Mouse (Mus musculus) intestine, postnatal 0 days (tissue): Measurements from ENCODE around the gene Dynll1. TPM values are rescaled to one million over a fixed set of nuclear protein-coding genes. Genes with fewer than 3 reads are reported as not detected.

Experiments used
- ATAC-seq: fragments of 200-750 bp; cut with Nextera tagmentation; 2 replicates; pipeline ENCODE4 v1.8.0; 2017; ENCODE audit warnings: mild to moderate bottlenecking, moderate TSS enrichment, moderate library complexity
- H3K27ac ChIP-seq: fragments of 300-500 bp; sonication (generic); 2 replicates; pipeline ENCODE4 v1.5.1; 2014; ENCODE audit warnings: mild to moderate bottlenecking, low read depth, low read length, moderate library complexity
- H3K27me3 ChIP-seq: fragments of 300-500 bp; sonication (generic); replicated peaks from 2 replicates; pipeline ENCODE4 v1.6.1; 2014; ENCODE audit warnings: low read length, mixed read lengths; ENCODE audit not compliant: control insufficient read depth, insufficient read depth
- H3K36me3 ChIP-seq: fragments of 300-500 bp; sonication (generic); 2 replicates; pipeline ENCODE4 v1.6.1; 2014; ENCODE audit warnings: mild to moderate bottlenecking, moderate library complexity; ENCODE audit not compliant: control insufficient read depth, insufficient read depth
- H3K4me1 ChIP-seq: fragments of 300-500 bp; sonication (generic); replicated peaks from 2 replicates; pipeline ENCODE4 v1.6.1; 2014; ENCODE audit warnings: antibody characterized with exemption, low read length, mixed read lengths; ENCODE audit not compliant: control insufficient read depth, insufficient read depth
- H3K4me2 ChIP-seq: fragments of 300-500 bp; sonication (generic); replicated peaks from 2 replicates; pipeline ENCODE4 v1.6.1; 2014; ENCODE audit warnings: low read depth, mild to moderate bottlenecking, moderate library complexity
- H3K4me3 ChIP-seq: fragments of 300-500 bp; sonication (generic); 2 replicates; pipeline ENCODE4 v1.5.1; 2014; ENCODE audit warnings: low read depth, low read length
- H3K9ac ChIP-seq: fragments of 300-500 bp; sonication (generic); 2 replicates; pipeline ENCODE4 v1.6.1; 2014; ENCODE audit warnings: mild to moderate bottlenecking, low read depth, low read length
- H3K9me3 ChIP-seq: fragments of 300-500 bp; sonication (generic); 2 replicates; pipeline ENCODE4 v1.6.1; 2016; ENCODE audit warnings: mixed run types; ENCODE audit not compliant: control insufficient read depth
- CTCF ChIP-seq: sonication (generic); IDR thresholded peaks from 2 replicates; pipeline ENCODE4 v1.5.1; 2016; ENCODE audit warnings: low read depth, mild to moderate bottlenecking, control low read depth, antibody characterized with exemption, moderate library complexity
- WGBS: fragments of 180-500 bp; shearing (Covaris S2); extraction: QIAGEN DNeasy Blood & Tissue Kit; methylation state at CpG from one replicate; pipeline ENCODE4 v1.1.7; 2014; 5-methylcytosine and 5-hydroxymethylcytosine counted together
- polyA plus RNA-seq: library from polyadenylated mRNA; unstranded; fragments of >200 nt; fragmentation: Nextera tagmentation; extraction: Ambion mirVana; gene quantifications from 2 replicates; pipeline ENCODE4 v1.2.1, GENCODE M21; 2015

The Dynll1 gene
- 510 and 539 TPM in 2 replicates for polyA plus RNA-seq

DNA sequence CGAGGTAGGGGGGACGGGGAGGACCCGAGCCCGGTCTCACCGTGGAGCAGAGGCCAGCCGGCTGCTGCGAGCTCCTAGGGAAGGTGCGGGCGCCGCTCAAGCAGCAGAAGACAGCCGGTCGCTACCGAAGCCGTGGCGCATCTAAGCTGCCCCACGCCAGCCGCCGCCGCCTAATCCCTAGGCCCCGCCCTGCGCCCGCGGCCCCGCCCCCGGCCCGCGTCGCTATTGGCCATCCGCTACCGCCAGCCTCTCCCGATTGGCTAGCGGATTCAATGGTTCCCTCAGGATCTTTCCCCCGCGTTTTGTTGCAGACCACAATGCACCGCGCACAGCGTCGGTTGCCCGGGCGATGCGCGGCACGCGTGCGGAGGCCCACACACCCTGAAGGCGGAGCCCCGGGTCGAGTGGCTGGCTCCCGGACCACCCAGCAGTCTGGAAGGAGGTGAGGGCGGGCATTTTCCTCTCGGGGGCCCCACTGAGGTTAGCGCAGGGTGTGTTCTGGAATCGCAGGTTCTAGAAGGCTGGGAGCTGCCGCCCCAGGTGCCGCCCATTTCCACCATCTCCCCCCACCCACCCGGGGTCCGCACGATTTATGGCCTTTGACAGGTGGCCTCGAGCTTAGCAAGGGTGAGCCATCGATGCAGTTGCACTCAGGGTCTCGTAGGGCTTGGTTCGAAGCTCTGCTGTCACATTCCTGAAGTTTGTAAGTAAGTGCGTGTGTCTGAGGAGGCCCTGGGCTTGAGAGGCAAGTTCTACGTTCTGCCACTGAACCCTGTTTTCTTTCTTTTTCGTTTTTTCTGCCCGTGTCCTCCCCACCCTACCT, at the start of gene Dynll1:
TSS of gene Dynll1 (minus strand) at position 208 of the 823 bp plus-strand sequence.
- Histone ChIP-seq H3K27me3 (no peaks in the 10 kb centered on the region), H3K4me1 (no peaks in the 10 kb centered on the region), H3K4me2 (peak within 1 kb of the TSS; percentile 91), H3K4me3 (peak within 1 kb of the TSS; percentile 80), H3K9me3 (no peaks in the 10 kb centered on the region), H3K9ac (peak within 1 kb of the TSS; percentile 67), H3K36me3 (peaks cover 5% of the 10 kb centered on the region), H3K27ac (peak within 1 kb of the TSS; percentile 83)
- peak; percentile 95 for ATAC-seq
- WGBS: under 1% methylated on average over 63 of the region's 66 CpGs
- TF ChIP-seq CTCF: peak; percentile 37

DNA sequence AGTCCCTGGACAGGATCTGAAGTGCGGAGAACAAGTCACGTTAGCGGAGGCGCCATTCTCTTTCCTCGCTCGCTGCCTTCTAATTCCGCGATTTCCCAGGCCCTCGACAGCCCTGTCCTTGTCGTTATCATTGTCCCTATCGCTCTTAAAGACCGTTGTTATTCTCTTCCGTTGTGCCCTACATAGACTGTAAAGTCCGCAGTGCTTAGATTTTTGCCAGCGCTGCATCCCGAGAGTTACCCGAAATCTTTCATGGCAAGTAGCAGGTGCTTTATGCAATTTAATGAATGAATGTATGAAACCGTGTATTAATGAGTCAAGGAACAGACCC, 48.4 kb upstream of the Dynll1 start:
- H3K9me3 ChIP-seq: no peaks in the 10 kb centered on the region
- no peaks in the 10 kb centered on the region for H3K4me1 ChIP-seq
- WGBS: under 1% methylated on average over 18 of the region's 18 CpGs
- H3K9ac ChIP-seq: peak overlapping the region; percentile 85; the same call in 1 of the 2 replicates
- 0 out of 2 replicates have a peak overlapping the region, but pooled peaks have one; percentile 22 for H3K27ac ChIP-seq
- H3K36me3 ChIP-seq: peaks cover 24% of the 10 kb centered on the region
- peak; percentile 12; the same call in 1 of the 2 replicates for ATAC-seq
- H3K4me2 ChIP-seq: peak overlapping the region; percentile 83
- no peaks in the 10 kb centered on the region for H3K27me3 ChIP-seq
- peak overlapping the region; percentile 91 for H3K4me3 ChIP-seq
- no peak for TF ChIP-seq CTCF

DNA sequence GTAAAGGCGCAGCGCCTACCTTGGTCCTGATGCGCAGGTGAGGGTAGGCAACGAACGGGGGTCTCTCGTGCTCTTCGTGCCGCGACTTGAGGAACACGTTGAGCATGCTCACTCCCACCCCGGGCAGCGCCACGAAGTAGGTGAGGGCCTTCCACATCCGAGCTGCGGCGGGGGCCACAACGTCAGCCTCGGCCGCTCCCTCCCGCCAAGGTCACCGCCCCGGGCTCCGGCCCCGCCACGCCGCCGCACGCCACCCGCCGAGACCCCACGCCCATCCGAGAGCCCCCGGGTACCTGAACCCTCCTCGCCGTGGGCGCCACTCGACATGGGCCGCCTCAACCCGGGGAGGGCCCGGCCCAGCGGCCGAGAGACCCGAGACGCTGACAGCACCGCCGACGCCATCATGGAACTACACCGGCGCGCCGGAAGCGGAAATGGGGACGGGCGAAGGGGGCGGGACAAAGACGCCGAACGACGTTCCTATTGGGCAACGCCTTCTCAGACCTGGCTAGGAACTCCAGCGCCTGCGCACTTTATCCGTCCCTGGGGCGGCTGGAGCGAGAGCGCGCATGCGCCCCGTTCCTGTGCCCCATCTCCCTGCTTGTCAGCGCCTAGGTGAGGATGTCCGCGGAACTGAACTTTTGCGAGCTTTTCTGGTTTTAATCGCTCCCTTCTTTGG, 47.9 kb upstream of the Dynll1 start, which contains the start of gene Cox6a1:
TSS of gene Cox6a1 (minus strand) at position 436 of the 679 bp plus-strand sequence.
- Histone ChIP-seq H3K27ac (peak within 1 kb of the TSS; percentile 69), H3K4me1 (no peaks in the 10 kb centered on the region), H3K4me2 (peak within 1 kb of the TSS; percentile 83), H3K9ac (peak within 1 kb of the TSS; percentile 85), H3K36me3 (peaks cover 29% of the 10 kb centered on the region), H3K9me3 (no peaks in the 10 kb centered on the region), H3K27me3 (no peaks in the 10 kb centered on the region), H3K4me3 (peak within 1 kb of the TSS; percentile 91)
- peak; percentile 89 for ATAC-seq
- peak; percentile 54 for TF ChIP-seq CTCF
- under 1% methylated on average over 69 of the region's 74 CpGs for WGBS

DNA sequence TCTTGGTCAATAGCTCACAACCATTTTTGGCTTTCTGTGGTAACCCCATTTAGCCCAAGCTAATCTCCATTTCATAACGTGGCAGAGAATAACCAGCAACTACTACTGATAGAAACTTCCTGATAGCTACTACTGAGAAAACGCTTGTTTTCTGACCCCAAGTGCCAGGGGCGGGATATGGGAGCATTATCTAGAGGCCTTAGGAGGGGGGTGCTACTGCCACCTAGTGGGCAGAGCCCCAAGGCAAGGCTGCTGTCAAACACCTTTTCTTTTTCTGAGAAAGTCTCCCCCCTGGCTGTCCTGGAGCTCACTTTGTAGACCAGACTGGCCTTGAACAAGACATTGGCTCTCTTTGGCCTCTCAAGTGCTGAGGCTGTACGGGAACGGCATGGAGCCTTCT, 46.8 kb upstream of the Dynll1 start:
- Histone ChIP-seq H3K4me3 (peak overlapping the region; percentile 91), H3K4me2 (peak overlapping the region; percentile 83), H3K27ac (peak overlapping the region; percentile 57; the same call in 1 of the 2 replicates), H3K9me3 (no peaks in the 10 kb centered on the region), H3K36me3 (peaks cover 38% of the 10 kb centered on the region), H3K9ac (peak overlapping the region; percentile 37; the same call in 1 of the 2 replicates), H3K27me3 (no peaks in the 10 kb centered on the region), H3K4me1 (no peaks in the 10 kb centered on the region)
- under 1% methylated on average over 5 of the region's 5 CpGs for WGBS
- peak; percentile 96 for TF ChIP-seq CTCF
- ATAC-seq: peak; percentile 41

DNA sequence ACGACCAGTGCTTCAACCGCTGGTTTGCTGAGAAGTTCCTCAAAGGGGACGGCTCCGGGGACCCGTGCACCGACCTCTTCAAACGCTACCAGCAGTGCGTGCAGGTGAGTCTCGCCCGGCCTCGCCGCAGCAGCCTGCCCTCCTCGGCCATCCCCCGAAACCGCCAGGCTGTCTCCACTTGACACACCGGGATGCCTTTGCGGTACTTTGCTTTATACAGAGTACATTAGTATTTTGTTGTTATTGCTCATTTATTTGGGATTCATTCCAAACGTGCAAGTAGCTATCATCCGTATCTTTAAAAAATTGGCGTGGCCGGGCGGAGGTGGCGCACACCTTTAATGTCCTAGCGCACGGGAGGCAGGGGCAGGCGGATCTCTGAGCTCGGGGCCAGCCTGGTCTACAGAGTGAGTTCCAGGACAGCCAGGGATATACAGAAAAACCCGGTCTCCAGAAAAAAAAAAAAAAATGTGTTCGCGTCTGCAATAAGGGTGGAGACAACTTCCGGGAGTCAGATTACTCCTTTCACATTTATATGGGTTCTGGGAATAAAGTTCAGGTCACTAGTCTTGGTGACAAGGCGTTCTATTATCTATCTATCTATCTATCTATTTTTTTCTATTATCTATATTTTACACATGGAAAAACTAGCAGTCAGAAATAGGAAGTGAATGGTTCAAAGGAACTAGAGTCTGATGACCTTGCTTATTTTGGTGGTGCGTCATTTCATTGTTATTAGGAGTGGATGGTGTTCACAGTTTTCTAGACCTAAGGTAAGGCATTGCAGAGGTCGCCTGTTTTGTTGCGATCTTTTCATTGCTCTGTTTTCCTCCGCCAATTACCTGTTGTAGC, 40.7 kb upstream of the Dynll1 start:
- Histone ChIP-seq H3K4me1 (0 out of 2 replicates have a peak, but pooled peaks cover 6% of the 10 kb centered on the region), H3K27ac (peak overlapping the region; percentile 74; the same call in 1 of the 2 replicates), H3K9ac (peak overlapping the region; percentile 91), H3K36me3 (peaks cover 43% of the 10 kb centered on the region), H3K4me3 (peak overlapping the region; percentile 95), H3K27me3 (no peaks in the 10 kb centered on the region), H3K4me2 (peak overlapping the region; percentile 83), H3K9me3 (no peaks in the 10 kb centered on the region)
- peak; percentile 3; the same call in 1 of the 2 replicates for TF ChIP-seq CTCF
- WGBS: 7% methylated on average over 36 of the region's 36 CpGs
- ATAC-seq: peak; percentile 52
